ENCODE assay signal across 27 mouse cellular contexts in genomic region chr5:113687514-113687913, GRCm38 (mm10). TPM values are rescaled to one million over a fixed set of nuclear protein-coding genes. Genes with fewer than 3 reads are reported as not detected.
DNase-seq lines count a peak whose midpoint lies in the region.
"Had no signal": no experiment of that assay in that cellular context is flagged by ENCODE, and none has a peak within 500 bp of the region (broad histone marks: within the 10 kb centered on the region; RNA-seq: fewer than 3 reads in every experiment).

No protein-coding gene starts in this region.

- no peak overlapping the region for H3K27ac ChIP-seq in limb, embryonic 10.5 days
- H3K27ac ChIP-seq: embryonic facial prominence, embryonic 10.5 days; embryonic facial prominence, embryonic 12.5 days; forebrain, embryonic 10.5 days; forebrain, embryonic 12.5 days had no signal

- no peaks in the 10 kb centered on the region; the same call in 1 of the 2 replicates for H3K9me3 ChIP-seq in limb, embryonic 10.5 days (replicated peaks)
- H3K9me3 ChIP-seq: embryonic facial prominence, embryonic 10.5 days; embryonic facial prominence, embryonic 12.5 days; forebrain, embryonic 10.5 days; forebrain, embryonic 12.5 days had no signal

- H3K4me3 ChIP-seq in limb, embryonic 10.5 days: no peak overlapping the region
- H3K4me3 ChIP-seq: embryonic facial prominence, embryonic 10.5 days; embryonic facial prominence, embryonic 12.5 days; erythroblast, embryonic 14.5 days; forebrain, embryonic 10.5 days; forebrain, embryonic 12.5 days had no signal

- H3K36me3 ChIP-seq in limb, embryonic 10.5 days: no peaks in the 10 kb centered on the region
- H3K36me3 ChIP-seq: embryonic facial prominence, embryonic 10.5 days; embryonic facial prominence, embryonic 12.5 days; forebrain, embryonic 10.5 days; forebrain, embryonic 12.5 days had no signal

- intact Hi-C loops in heart, postnatal 10 days (cut with DNase I): no loop called here

- WGBS in limb, embryonic 10.5 days: 88% methylated on average over 5 of the region's 5 CpGs

- DNase-seq in cerebellum, adult 11-12 months: peak; percentile 38
- no peak for DNase-seq in cerebellum, postnatal 10 days
- peak; percentile 34 for DNase-seq in ES-CJ7 (ENCODE audit: low read depth, low spot score)
- peak; percentile 64 for DNase-seq in ZHBTc4 (ENCODE audit: low read depth, low spot score)
- no peak for DNase-seq in heart, postnatal 10 days
- DNase-seq in limb, embryonic 10.5 days (ENCODE audit: low spot score): no peak
- DNase-seq: adrenal gland, adult 2 months; adrenal gland, postnatal 10 days; adrenal gland, postnatal 36 days; B cell, adult 2 months; cerebellum, adult 2 months; cerebellum, adult 9-11 months; cerebellum, postnatal 25 days had no signal

- H3K27me3 ChIP-seq in limb, embryonic 10.5 days (ENCODE audit: low read depth, poor library complexity, severe bottlenecking): no peaks in the 10 kb centered on the region
- H3K27me3 ChIP-seq: forebrain, embryonic 12.5 days had no signal

- H3K4me1 ChIP-seq in limb, embryonic 10.5 days: peaks cover 47% of the 10 kb centered on the region

RNA-seq across cellular contexts. Expression of gene 1700069L16Rik, which starts 37.1 kb away (rescaled TPM):
- total RNA-seq in heart, postnatal 10 days (2021): not detected
- not detected in 2 replicates for polyA plus RNA-seq in limb, embryonic 10.5 days (2016; fragmentation: Nextera tagmentation; extraction: Ambion mirVana)
- total RNA-seq: adrenal gland, adult 2 months; adrenal gland, postnatal 10 days; adrenal gland, postnatal 36 days; CH12.LX; ES-E14; MEL had no signal
- polyA plus RNA-seq: adrenal gland, adult 2 months; CD4-positive, CD25-positive, alpha-beta regulatory T cell, adult 4 months; cortical plate, adult 2 months; embryonic facial prominence, embryonic 10.5 days; embryonic facial prominence, embryonic 12.5 days; embryonic facial prominence, embryonic 14.5 days; erythroblast, embryonic 14.5 days; forebrain, embryonic 10.5 days; forebrain, embryonic 12.5 days; forebrain, embryonic 14.5 days; forebrain, embryonic 16.5 days; frontal cortex, adult 2 months had no signal

RNA-seq across cellular contexts. Expression of gene Cmklr1, which starts 37.3 kb away (rescaled TPM):
- 10 to 100 TPM; 20.8 to 22.5 TPM for total RNA-seq in heart, postnatal 10 days (2021)
- 2.3 and 3.4 TPM in 2 replicates for polyA plus RNA-seq in limb, embryonic 10.5 days (2016; fragmentation: Nextera tagmentation; extraction: Ambion mirVana)
- total RNA-seq: CH12.LX, MEL had no signal
- polyA plus RNA-seq: CD4-positive, CD25-positive, alpha-beta regulatory T cell, adult 4 months; erythroblast, embryonic 14.5 days had no signal

RNA-seq across cellular contexts. Expression of gene Ficd, which starts 48.1 kb away (rescaled TPM):
- 1 to 10 TPM; 5.4 to 5.8 TPM for total RNA-seq in heart, postnatal 10 days (2021)
- 3.3 and 3.4 TPM in 2 replicates for polyA plus RNA-seq in limb, embryonic 10.5 days (2016; fragmentation: Nextera tagmentation; extraction: Ambion mirVana)

Comparison
In these comparisons a context has a peak if more than half of its experiments do, and no peak if none do; other contexts are left out.
1. DNase-seq: peak in cerebellum, adult 11-12 months (single experiment), ES-CJ7 (single experiment) and ZHBTc4 (single experiment); none in cerebellum, postnatal 10 days (0 of 2), heart, postnatal 10 days (0 of 2) and limb, embryonic 10.5 days (single experiment).